Mouse (Mus musculus): Measurements from ENCODE around the gene Prkd2.

Prkd2 gene

GRCm38 (mm10) chr7:16842645-16843063 is at the start of gene Prkd2:
TSS of gene Prkd2 (plus strand) at chr7:16842902.
- peak; percentile 79 for DNase-seq (ENCODE audit: low read depth, low spot score)

DNA sequence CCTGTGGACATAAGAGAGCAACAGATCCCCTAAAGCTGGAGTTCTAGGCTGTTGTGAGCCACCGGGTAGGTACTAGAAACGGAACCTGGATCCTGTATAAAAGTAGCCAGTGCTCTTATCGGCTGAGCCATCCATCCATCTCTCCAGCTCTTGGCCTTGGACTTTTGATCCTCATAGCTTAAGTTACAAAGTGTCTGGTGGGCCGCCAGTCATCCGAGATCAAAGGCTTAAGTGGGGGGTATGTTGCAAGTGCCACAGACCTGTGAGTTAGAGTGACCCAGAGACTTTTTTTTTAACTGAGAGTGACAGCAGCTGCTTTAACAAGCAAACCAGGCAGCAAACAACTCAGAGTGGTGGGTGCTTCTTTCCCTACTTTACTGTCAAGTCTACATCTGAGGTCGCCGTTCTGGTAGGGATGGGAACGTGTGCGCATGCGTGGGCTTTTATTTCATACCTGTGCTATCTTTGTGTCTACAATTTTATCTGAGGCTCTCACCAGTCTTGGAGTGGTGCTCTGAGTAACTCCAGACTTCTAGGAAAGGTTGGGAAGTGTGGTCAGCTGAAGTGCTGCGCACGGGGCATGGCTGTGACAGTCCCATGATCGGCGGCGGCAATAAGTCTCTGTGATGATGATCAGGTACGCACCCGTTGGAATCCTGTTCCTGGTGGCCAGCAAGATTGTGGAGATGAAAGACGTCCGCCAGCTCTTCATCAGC is 49.5 kb upstream of the Prkd2 start:
- DNase-seq (ENCODE audit: low read depth, low spot score): no peak

- DNase-seq (ENCODE audit: low read depth, low spot score): no peak
Observed at GRCm38 (mm10) chr7:16794886-16795285, 47.8 kb upstream of the Prkd2 start.

GRCm38 (mm10) chr7:16804409-16805028 is 38.2 kb upstream of the Prkd2 start:
- no peak for DNase-seq (ENCODE audit: low read depth, low spot score)

GRCm38 (mm10) chr7:16807936-16808335 is 34.8 kb upstream of the Prkd2 start:
- DNase-seq (ENCODE audit: low read depth, low spot score): no peak

GRCm38 (mm10) chr7:16808647-16809046 is 34.1 kb upstream of the Prkd2 start:
- no peak for DNase-seq (ENCODE audit: low read depth, low spot score)

GRCm38 (mm10) chr7:16809739-16810138 is 33.0 kb upstream of the Prkd2 start:
- peak; percentile 41 for DNase-seq (ENCODE audit: low read depth, low spot score)

DNA sequence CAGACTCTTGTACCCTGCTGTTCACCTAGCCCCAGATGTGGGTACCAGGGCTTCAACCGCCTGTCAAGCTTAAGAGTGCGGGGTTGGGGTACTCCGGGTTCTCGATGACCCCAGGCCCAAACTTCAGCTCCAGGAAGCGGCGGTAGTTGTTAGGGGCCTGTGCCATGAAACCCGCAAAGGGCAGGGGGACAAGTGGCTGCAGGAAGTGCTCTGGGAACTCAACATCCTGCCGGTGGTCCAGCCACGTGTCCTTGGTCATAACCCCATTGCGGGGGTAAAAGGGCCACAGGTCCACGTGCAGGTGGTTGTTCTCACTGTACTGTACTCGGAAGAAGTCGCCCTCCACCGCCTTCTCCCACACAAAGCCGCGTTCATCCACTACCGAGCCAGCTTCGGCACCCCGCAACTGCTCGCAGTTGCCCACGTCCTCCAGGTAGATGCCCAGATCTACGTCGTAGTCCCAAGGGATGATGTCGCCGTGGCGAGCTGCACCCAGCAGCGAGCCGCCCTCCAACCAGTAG is 32.2 kb upstream of the Prkd2 start:
- DNase-seq (ENCODE audit: low read depth, low spot score): no peak

- DNase-seq (ENCODE audit: low read depth, low spot score): no peak
Observed at GRCm38 (mm10) chr7:16810920-16811648, 31.6 kb upstream of the Prkd2 start.

GRCm38 (mm10) chr7:16811649-16812070 is 31.0 kb upstream of the Prkd2 start:
- DNase-seq (ENCODE audit: low read depth, low spot score): no peak

GRCm38 (mm10) chr7:16812505-16812904 is 30.2 kb upstream of the Prkd2 start:
- DNase-seq (ENCODE audit: low read depth, low spot score): no peak

- DNase-seq (ENCODE audit: low read depth, low spot score): no peak
Observed at GRCm38 (mm10) chr7:16815351-16815941, 27.3 kb upstream of the Prkd2 start, which contains the start of gene Strn4. TSS of gene Strn4 (plus strand) at chr7:16815889.

DNA sequence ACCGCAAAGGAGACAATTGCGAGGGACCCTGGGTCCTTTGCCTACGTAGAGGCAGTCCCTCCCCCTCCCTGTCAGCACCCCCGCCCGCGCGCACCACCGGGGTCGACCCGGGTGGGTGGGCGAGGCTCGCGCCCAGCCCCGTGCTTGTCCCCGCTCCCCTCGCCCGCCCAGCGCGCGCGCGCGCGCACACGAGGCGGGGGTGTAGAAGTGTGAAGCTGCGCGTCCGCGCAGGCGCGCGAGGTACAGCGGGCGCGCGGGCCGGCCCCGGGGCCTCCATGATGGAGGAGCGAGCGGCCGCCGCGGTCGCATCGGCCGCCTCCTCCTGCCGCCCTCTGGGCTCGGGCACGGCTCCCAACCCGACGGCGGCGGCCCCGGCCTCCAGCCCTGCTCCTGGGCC is 26.6 kb upstream of the Prkd2 start:
- DNase-seq (ENCODE audit: low read depth, low spot score): peak; percentile 71

DNA sequence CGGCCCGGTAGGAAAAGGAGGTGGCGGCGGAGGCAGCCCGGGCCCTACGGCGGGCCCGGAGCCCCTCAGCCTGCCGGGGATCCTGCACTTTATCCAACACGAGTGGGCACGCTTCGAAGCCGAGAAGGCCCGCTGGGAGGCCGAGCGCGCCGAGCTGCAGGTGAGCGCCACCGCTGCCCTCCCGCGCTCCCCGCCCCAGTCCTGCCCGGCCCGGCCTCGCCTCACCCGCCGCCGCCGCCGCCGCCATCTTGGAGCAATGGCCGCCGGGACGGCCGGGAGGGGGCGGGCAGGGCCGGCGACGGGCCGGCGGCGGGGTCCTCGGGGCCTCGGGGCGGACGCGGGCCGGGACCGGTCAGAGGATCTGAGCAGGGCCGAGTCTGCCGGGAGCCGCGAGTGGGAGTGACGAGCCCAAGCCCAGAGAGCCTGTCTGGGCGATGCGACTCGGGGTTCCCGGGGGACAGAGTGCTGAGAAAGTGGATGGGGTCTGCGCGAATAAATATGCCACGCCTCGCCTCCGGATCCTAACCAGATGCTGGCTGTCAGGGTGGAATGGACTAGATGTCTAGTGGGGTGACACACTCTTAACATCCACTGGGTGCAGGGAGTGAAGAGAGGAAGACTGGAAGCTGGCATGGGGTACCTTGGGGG is 26.1 kb upstream of the Prkd2 start, which contains the start of gene Fkrp:
TSS of gene Fkrp (minus strand) at position 258 of the 648 bp plus-strand sequence.
- DNase-seq (ENCODE audit: low read depth, low spot score): no peak

DNA sequence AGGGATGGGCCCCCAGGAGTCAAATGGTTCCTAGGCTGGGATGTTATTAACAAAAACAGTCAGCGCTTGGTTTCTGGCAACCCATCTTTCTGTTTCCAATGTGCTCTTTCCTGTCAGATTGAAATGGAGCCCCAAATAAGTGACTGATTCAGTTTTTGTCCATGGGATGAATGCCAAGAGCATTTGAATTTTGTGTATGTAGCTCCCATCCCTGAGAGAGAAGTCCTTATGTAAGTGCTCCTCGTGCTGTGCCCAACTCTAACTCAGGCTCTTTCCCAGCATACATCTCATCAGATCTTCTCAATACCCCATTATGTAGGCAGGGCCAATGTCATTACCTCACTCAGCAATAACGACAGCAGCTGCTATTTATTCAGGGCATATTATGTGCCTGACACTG is 25.0 kb upstream of the Prkd2 start:
- no peak for DNase-seq (ENCODE audit: low read depth, low spot score)

DNA sequence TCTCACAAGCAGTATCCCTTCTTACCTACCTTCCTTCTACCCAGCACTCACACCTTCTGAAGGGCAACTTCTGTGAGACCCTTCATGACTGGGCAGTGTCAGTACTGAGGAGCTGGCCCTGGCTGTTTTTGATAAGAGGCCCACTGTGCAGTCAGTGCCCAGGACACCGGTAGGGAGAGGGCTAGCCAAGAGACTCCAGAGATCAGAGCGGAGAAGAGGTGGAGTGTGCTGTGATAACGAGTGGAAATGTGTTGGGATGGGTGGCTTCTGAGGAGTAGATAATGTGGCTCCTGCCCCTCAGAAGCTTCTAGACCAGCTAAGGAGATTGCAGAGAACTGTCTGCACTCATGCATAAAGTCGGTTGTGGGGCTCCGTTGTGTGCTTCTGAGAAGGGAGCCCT is 22.9 kb upstream of the Prkd2 start:
- DNase-seq (ENCODE audit: low read depth, low spot score): no peak

- no peak for DNase-seq (ENCODE audit: low read depth, low spot score)
Observed at GRCm38 (mm10) chr7:16820271-16820763, 22.4 kb upstream of the Prkd2 start.

- no peak for DNase-seq (ENCODE audit: low read depth, low spot score)
Observed at GRCm38 (mm10) chr7:16821091-16821490, 21.6 kb upstream of the Prkd2 start.

- no peak for DNase-seq (ENCODE audit: low read depth, low spot score)
Observed at GRCm38 (mm10) chr7:16821669-16822101, 21.0 kb upstream of the Prkd2 start.

DNA sequence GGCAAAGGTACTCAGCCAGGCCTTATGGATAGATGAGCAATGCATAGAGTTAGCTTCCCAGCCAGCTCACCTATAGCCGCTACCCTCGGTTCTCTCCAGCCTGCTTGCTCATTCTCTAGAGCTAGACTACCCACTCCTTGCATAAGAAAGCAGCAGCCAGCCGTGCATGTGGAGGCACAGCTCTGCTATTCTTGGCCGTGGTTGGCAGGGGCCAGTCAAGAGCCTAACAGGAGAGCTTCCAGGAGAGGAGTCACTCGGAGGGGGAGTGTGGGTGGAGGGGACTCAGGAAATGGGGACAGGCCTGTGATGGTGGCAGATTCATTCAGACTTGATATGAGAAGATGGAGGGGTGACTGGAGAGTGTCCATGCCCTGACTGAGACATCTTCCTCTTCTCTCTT is 19.0 kb upstream of the Prkd2 start:
- DNase-seq (ENCODE audit: low read depth, low spot score): peak; percentile 59

- no peak for DNase-seq (ENCODE audit: low read depth, low spot score)
Observed at GRCm38 (mm10) chr7:16825785-16826184, 16.9 kb upstream of the Prkd2 start.
